8 mouse cellular contexts compared by ENCODE assay signal in the genomic region with DNA sequence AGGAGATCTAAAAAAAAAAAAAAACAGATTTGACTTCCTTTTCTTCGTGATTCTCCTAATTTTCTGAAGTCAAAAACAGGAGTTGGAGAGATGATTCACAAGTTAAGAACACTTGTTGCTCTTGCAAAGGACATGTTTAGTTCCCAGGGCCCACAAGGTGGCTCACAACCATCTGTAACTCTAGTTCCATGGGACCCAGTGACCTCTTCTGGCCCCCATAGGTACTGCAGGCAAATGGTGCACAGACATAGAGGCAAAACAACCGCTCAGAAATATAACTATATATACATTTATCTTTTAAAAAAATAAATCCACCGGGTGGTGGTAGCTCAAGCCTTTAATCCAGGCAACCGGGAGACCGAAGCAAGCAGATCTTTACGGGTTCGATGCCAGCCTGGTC. TPM values are rescaled to one million over a fixed set of nuclear protein-coding genes. Genes with fewer than 3 reads are reported as not detected.
DNase-seq lines count a peak whose midpoint lies in the region; ATAC-seq lines count a peak whose summit lies in the region.

No protein-coding gene starts in this region.

- WGBS in intestine, embryonic 16.5 days: 25% methylated on average over 7 of the region's 7 CpGs
- 21% methylated on average over 7 of the region's 7 CpGs for WGBS in midbrain, embryonic 16.5 days

- DNase-seq in 3134 (ENCODE audit: extremely low read depth, insufficient read length, low spot score): peak; percentile 49
- DNase-seq in R1 (ENCODE audit: low read depth, low spot score): peak; percentile 94
- DNase-seq in cerebellum, postnatal 36 days: peak; percentile 43 to 46
- DNase-seq in gastrocnemius, postnatal 10 days: peak; percentile 27
- DNase-seq in liver: peak; percentile 82
- peak; percentile 82 to 91 for DNase-seq in spleen, postnatal 4 days (ENCODE audit: low spot score in 2 of 2)

- no peaks in the 10 kb centered on the region for H3K36me3 ChIP-seq in intestine, embryonic 16.5 days (ENCODE audit: control insufficient read depth, insufficient read depth, low read length)
- H3K36me3 ChIP-seq in midbrain, embryonic 16.5 days (ENCODE audit: control insufficient read depth, insufficient read depth, low read length): peaks cover 5% of the 10 kb centered on the region; the same call in 1 of the 2 replicates

- H3K27ac ChIP-seq in intestine, embryonic 16.5 days (ENCODE audit: low read length): no peak overlapping the region
- H3K27ac ChIP-seq in midbrain, embryonic 16.5 days (ENCODE audit: low read length): no peak overlapping the region

- H3K9ac ChIP-seq in intestine, embryonic 16.5 days (ENCODE audit: low read depth, low read length): no peak overlapping the region
- H3K9ac ChIP-seq in midbrain, embryonic 16.5 days (ENCODE audit: low read depth, low read length): no peak overlapping the region

- H3K27me3 ChIP-seq in intestine, embryonic 16.5 days (replicated peaks; ENCODE audit: control insufficient read depth, insufficient read depth, low read length): no peaks in the 10 kb centered on the region
- no peaks in the 10 kb centered on the region for H3K27me3 ChIP-seq in midbrain, embryonic 16.5 days (ENCODE audit: control insufficient read depth, insufficient read depth, low read depth, low read length)

- no peaks in the 10 kb centered on the region for H3K4me1 ChIP-seq in intestine, embryonic 16.5 days (ENCODE audit: control insufficient read depth, insufficient read depth, low read length)
- peaks cover 8% of the 10 kb centered on the region for H3K4me1 ChIP-seq in midbrain, embryonic 16.5 days (ENCODE audit: control insufficient read depth, insufficient read depth, low read length)

- no peak for ATAC-seq in intestine, embryonic 16.5 days
- ATAC-seq in midbrain, embryonic 16.5 days: no peak

- no peak overlapping the region for H3K4me2 ChIP-seq in intestine, embryonic 16.5 days (ENCODE audit: low read depth, low read length)
- H3K4me2 ChIP-seq in midbrain, embryonic 16.5 days (ENCODE audit: low read length): peak overlapping the region; percentile 45

- H3K9me3 ChIP-seq in intestine, embryonic 16.5 days (ENCODE audit: control insufficient read depth, low read length): no peaks in the 10 kb centered on the region
- H3K9me3 ChIP-seq in midbrain, embryonic 16.5 days (replicated peaks; ENCODE audit: control insufficient read depth, low read length, poor library complexity, severe bottlenecking): no peaks in the 10 kb centered on the region

- H3K4me3 ChIP-seq in intestine, embryonic 16.5 days (ENCODE audit: low read length): peak overlapping the region; percentile 0; the same call in 1 of the 2 replicates
- peak overlapping the region; percentile 8; the same call in 1 of the 2 replicates for H3K4me3 ChIP-seq in midbrain, embryonic 16.5 days (ENCODE audit: low read depth, low read length)

RNA-seq across cellular contexts. Expression of a gene that starts 1.2 kb away (rescaled TPM):
- 10 to 100 TPM; 24.6 to 26.3 TPM for total RNA-seq in gastrocnemius, postnatal 10 days (2021)
- 37.4 and 42.8 TPM in 2 replicates for polyA plus RNA-seq in intestine, embryonic 16.5 days (2015; fragmentation: Nextera tagmentation; extraction: Ambion mirVana)
- 71.6 and 75.2 TPM in 2 replicates for polyA plus RNA-seq in midbrain, embryonic 16.5 days (2015; fragmentation: Nextera tagmentation; extraction: Ambion mirVana)

RNA-seq across cellular contexts. Expression of a gene that starts 11.2 kb away (rescaled TPM):
- total RNA-seq in gastrocnemius, postnatal 10 days (2021): 10 to 100 TPM; 10.8 to 15.0 TPM
- polyA plus RNA-seq in intestine, embryonic 16.5 days (2015; fragmentation: Nextera tagmentation; extraction: Ambion mirVana): 11.0 and 11.9 TPM in 2 replicates
- polyA plus RNA-seq in midbrain, embryonic 16.5 days (2015; fragmentation: Nextera tagmentation; extraction: Ambion mirVana): 10.9 and 12.2 TPM in 2 replicates

Comparison
In these comparisons a context has a peak if more than half of its experiments do, and no peak if none do; other contexts are left out.
1. DNase-seq: peak in every context shown above with its lines; median percentile 94 in R1; 86 in spleen, postnatal 4 days; 82 in liver; 49 in 3134; 44 in cerebellum, postnatal 36 days; 27 in gastrocnemius, postnatal 10 days.